Mouse (Mus musculus): ENCODE measurements around the gene Fam184a.
A peak's percentile ranks its signal among the peaks of the same experiment; 100 is the strongest.

DNA sequence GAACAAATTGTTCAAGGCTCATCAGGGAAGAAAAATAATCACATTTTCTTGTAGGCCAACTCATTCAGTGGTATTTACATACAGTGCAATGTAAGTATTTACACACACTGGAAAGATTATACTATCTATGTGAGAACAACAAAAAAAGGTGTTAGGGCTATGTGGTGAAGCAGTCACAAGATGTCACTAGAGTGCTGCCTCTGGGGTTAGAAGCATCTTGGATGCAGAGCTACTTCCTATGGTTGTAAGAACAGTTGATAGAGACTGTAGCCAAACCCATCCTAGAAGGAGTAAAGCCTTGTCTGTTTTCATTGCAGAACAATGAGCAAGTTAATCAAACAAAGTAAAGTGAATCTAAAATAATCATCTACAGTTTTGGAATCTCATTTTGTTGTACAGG, 109.4 kb downstream of the Fam184a start:
- peak; percentile 70 for TF ChIP-seq CTCF (IDR thresholded peaks at IDR 0.05; ENCODE audit: low read depth)
- TF ChIP-seq EP300 (IDR thresholded peaks at IDR 0.05; ENCODE audit: low read depth), result no peak
